Mouse (Mus musculus): ENCODE measurements at regions not wholly inside any gene's neighbourhood (a gene's known extent, or its start where the extent isn't known, plus 50 kb on each side); places are given as distances from the start of the nearest gene placed in this dataset.

- Histone ChIP-seq H3K4me1 (ENCODE audit: control insufficient read depth in 2 of 2, insufficient read depth in 2 of 2, low read length in 2 of 2, poor library complexity in 1 of 2) (no peaks in the 10 kb centered on the region), H3K9me3 (ENCODE audit: control insufficient read depth, insufficient read depth, low read depth, low read length) (no peaks in the 10 kb centered on the region), H3K36me3 (ENCODE audit: control insufficient read depth, insufficient read depth, low read length, poor library complexity, severe bottlenecking) (no peaks in the 10 kb centered on the region), H3K4me3 (ENCODE audit: insufficient read depth in 1 of 2, low read depth in 1 of 2, low read length in 2 of 2, poor library complexity in 1 of 2, severe bottlenecking in 1 of 2) (no peak overlapping the region), H3K27ac (ENCODE audit: insufficient read depth, low read depth, low read length, poor library complexity, severe bottlenecking) (no peak overlapping the region), H3K9ac (ENCODE audit: insufficient read depth, low read depth, low read length, poor library complexity, severe bottlenecking) (no peak overlapping the region)
- DNase-seq (ENCODE audit: low read depth, low spot score) = no peak
- TF ChIP-seq ZNF384 (IDR thresholded peaks at IDR 0.05; ENCODE audit: low read depth, low read length) (no peak), ZC3H11A (IDR thresholded peaks at IDR 0.05; ENCODE audit: borderline replicate concordance, low read depth, low read length) (no peak), HCFC1 (IDR thresholded peaks at IDR 0.05; ENCODE audit: borderline replicate concordance, insufficient read depth, low read length) (no peak), MAFK (IDR thresholded peaks at IDR 0.05; ENCODE audit: insufficient read depth, low read depth, low read length) (no peak), CHD2 (IDR thresholded peaks at IDR 0.05; ENCODE audit: low read depth, low read length) (no peak)
- in situ Hi-C loops (cut with MboI; ENCODE audit: low sequenced_read_pairs in 2 of 2, unreplicated experiment in 2 of 2) = no loop called here
Measured at GRCm38 (mm10) chr1:63964519-63964918, 157.6 kb downstream of the Klf7 start.

DNA sequence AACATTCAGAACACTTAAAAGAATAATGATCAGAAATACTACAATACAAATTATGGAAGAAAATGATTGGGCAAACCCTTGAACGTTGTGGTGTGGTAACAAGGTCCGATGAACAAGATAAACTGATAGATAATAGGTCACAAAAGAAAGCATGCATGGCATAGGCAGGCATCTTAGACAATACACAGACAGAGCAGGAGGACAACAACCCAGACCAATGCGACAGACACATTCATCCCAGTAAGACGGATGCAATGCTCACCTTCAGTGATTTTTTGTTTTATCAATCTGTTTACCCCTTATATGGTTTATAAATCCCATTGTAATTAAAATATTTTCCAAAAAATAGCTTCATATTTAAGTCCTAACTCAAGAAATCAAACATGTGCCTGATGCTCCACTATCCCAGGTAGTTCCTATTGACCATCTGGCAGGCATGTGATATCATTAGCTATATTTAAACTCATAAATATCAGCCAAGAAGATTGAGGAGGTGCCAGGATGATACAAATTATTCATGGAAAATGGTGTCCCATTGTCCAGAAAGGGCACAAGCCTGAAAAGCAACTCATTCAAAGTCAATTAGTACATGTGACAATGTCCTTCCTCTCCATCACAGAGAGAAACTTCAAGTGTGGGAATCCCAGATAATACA is 166.3 kb downstream of the Klf7 start:
- Histone ChIP-seq H3K36me3 (ENCODE audit: control insufficient read depth, insufficient read depth, low read length, poor library complexity, severe bottlenecking) (no peaks in the 10 kb centered on the region), H3K4me1 (ENCODE audit: control insufficient read depth in 2 of 2, insufficient read depth in 2 of 2, low read length in 2 of 2, poor library complexity in 1 of 2) (no peaks in the 10 kb centered on the region), H3K9me3 (ENCODE audit: control insufficient read depth, insufficient read depth, low read depth, low read length) (no peaks in the 10 kb centered on the region), H3K27ac (ENCODE audit: insufficient read depth, low read depth, low read length, poor library complexity, severe bottlenecking) (no peak overlapping the region), H3K4me3 (ENCODE audit: insufficient read depth in 1 of 2, low read depth in 1 of 2, low read length in 2 of 2, poor library complexity in 1 of 2, severe bottlenecking in 1 of 2) (no peak overlapping the region), H3K9ac (ENCODE audit: insufficient read depth, low read depth, low read length, poor library complexity, severe bottlenecking) (no peak overlapping the region)
- TF ChIP-seq CHD2 (IDR thresholded peaks at IDR 0.05; ENCODE audit: low read depth, low read length) (no peak), MAFK (IDR thresholded peaks at IDR 0.05; ENCODE audit: insufficient read depth, low read depth, low read length) (no peak), ZC3H11A (IDR thresholded peaks at IDR 0.05; ENCODE audit: borderline replicate concordance, low read depth, low read length) (no peak), ZNF384 (IDR thresholded peaks at IDR 0.05; ENCODE audit: low read depth, low read length) (no peak), HCFC1 (IDR thresholded peaks at IDR 0.05; ENCODE audit: borderline replicate concordance, insufficient read depth, low read length) (no peak)
- in situ Hi-C loops (cut with MboI; ENCODE audit: low sequenced_read_pairs in 2 of 2, unreplicated experiment in 2 of 2) = no loop called here
- no peak for DNase-seq (ENCODE audit: low read depth, low spot score)

DNA sequence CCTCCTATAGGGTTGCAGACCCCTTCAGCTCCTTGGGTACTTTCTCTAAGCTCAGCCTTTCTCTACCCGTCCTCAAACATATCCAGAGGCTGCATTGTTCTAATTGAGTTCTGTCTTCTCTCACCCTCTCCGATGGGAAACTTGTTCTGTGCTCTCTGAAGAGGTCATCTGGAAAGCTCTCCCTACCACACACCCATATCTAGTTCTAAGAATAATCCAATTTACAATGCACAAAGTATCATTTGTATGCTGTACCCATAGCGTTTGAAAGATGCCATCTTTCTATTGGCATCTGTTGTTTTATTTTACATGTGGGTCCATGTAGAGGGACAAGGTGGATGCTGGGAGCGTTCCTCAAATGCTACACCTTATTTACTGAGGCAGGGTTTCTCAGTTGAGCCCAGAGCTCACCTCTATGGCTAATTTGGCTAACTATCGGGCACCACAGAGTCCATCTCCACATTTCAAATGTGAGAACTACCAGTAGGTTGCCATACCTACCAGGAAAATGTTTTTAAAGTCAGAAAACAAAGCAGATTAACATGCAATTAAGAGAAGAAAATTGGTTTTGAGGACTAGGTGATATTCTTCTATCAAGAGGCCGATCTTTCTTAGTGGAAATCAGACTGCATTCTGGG is 167.1 kb downstream of the Klf7 start:
- Histone ChIP-seq H3K9ac (ENCODE audit: insufficient read depth, low read depth, low read length, poor library complexity, severe bottlenecking) (no peak overlapping the region), H3K27ac (ENCODE audit: insufficient read depth, low read depth, low read length, poor library complexity, severe bottlenecking) (no peak overlapping the region), H3K9me3 (ENCODE audit: control insufficient read depth, insufficient read depth, low read depth, low read length) (no peaks in the 10 kb centered on the region), H3K4me3 (ENCODE audit: insufficient read depth in 1 of 2, low read depth in 1 of 2, low read length in 2 of 2, poor library complexity in 1 of 2, severe bottlenecking in 1 of 2) (no peak overlapping the region), H3K4me1 (ENCODE audit: control insufficient read depth in 2 of 2, insufficient read depth in 2 of 2, low read length in 2 of 2, poor library complexity in 1 of 2) (no peaks in the 10 kb centered on the region), H3K36me3 (ENCODE audit: control insufficient read depth, insufficient read depth, low read length, poor library complexity, severe bottlenecking) (no peaks in the 10 kb centered on the region)
- in situ Hi-C loops (cut with MboI; ENCODE audit: low sequenced_read_pairs in 2 of 2, unreplicated experiment in 2 of 2) = no loop called here
- TF ChIP-seq ZNF384 (IDR thresholded peaks at IDR 0.05; ENCODE audit: low read depth, low read length) (no peak), ZC3H11A (IDR thresholded peaks at IDR 0.05; ENCODE audit: borderline replicate concordance, low read depth, low read length) (no peak), CHD2 (IDR thresholded peaks at IDR 0.05; ENCODE audit: low read depth, low read length) (no peak), MAFK (IDR thresholded peaks at IDR 0.05; ENCODE audit: insufficient read depth, low read depth, low read length) (no peak), HCFC1 (IDR thresholded peaks at IDR 0.05; ENCODE audit: borderline replicate concordance, insufficient read depth, low read length) (no peak)
- DNase-seq (ENCODE audit: low read depth, low spot score) = no peak

DNA sequence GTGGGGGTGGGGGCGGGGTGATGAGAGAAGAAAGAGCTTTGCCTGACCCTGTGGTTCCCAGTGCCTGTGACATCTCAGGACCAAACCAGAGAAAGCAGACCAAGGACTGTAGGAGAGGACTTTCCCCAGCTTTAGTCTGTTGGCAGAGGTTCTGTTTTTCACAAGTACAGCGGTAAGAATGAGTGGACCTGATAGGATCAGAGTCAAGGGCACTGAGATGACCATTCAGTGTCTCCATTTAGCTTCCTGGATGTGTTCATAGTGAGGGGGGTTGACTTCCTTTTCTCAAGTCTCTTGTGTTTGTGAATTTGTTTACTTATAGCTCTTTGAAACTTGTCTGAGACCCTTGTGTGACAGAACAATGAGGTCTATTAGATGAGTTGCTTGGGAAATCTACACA is 167.9 kb downstream of the Klf7 start:
- Histone ChIP-seq H3K27ac (ENCODE audit: insufficient read depth, low read depth, low read length, poor library complexity, severe bottlenecking) (no peak overlapping the region), H3K4me1 (ENCODE audit: control insufficient read depth in 2 of 2, insufficient read depth in 2 of 2, low read length in 2 of 2, poor library complexity in 1 of 2) (no peaks in the 10 kb centered on the region), H3K4me3 (ENCODE audit: insufficient read depth in 1 of 2, low read depth in 1 of 2, low read length in 2 of 2, poor library complexity in 1 of 2, severe bottlenecking in 1 of 2) (no peak overlapping the region), H3K36me3 (ENCODE audit: control insufficient read depth, insufficient read depth, low read length, poor library complexity, severe bottlenecking) (no peaks in the 10 kb centered on the region), H3K9ac (ENCODE audit: insufficient read depth, low read depth, low read length, poor library complexity, severe bottlenecking) (no peak overlapping the region), H3K9me3 (ENCODE audit: control insufficient read depth, insufficient read depth, low read depth, low read length) (no peaks in the 10 kb centered on the region)
- in situ Hi-C loops (cut with MboI; ENCODE audit: low sequenced_read_pairs in 2 of 2, unreplicated experiment in 2 of 2) = no loop called here
- DNase-seq (ENCODE audit: low read depth, low spot score) = no peak
- TF ChIP-seq ZNF384 (IDR thresholded peaks at IDR 0.05; ENCODE audit: low read depth, low read length) = no peak
- TF ChIP-seq MAFK (IDR thresholded peaks at IDR 0.05; ENCODE audit: insufficient read depth, low read depth, low read length) = no peak
- TF ChIP-seq CHD2 (IDR thresholded peaks at IDR 0.05; ENCODE audit: low read depth, low read length) = no peak
- TF ChIP-seq HCFC1 (IDR thresholded peaks at IDR 0.05; ENCODE audit: borderline replicate concordance, insufficient read depth, low read length) = no peak
- TF ChIP-seq ZC3H11A (IDR thresholded peaks at IDR 0.05; ENCODE audit: borderline replicate concordance, low read depth, low read length) = no peak

All from ES-E14 (cell line).